Comparison of ENCODE assay signal across 9 mouse cellular contexts in the genomic region with DNA sequence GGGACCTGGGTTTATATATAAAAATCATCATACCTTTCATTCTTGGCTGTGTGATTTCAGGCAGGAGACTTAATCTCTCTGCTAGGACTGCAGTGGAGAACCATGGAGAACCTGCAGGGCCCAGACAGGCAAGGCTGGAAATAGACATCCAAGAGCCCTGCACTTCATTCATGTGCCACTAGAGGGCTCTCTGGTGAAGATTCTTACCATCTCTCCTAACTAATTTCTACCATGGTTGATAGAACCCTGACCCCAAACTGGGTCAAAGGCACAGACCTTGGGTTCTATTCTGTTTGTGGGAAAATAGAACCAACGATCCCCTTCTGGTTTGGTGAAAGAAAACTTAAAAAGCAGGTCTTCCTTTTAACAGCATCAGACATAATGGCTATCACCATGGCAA. TPM values are rescaled to one million over a fixed set of nuclear protein-coding genes. Genes with fewer than 3 reads are reported as not detected.
DNase-seq lines count a peak whose midpoint lies in the region; ATAC-seq lines count a peak whose summit lies in the region.
"Had no signal": no experiment of that assay in that cellular context is flagged by ENCODE, and none has a peak within 500 bp of the region (broad histone marks: within the 10 kb centered on the region; RNA-seq: fewer than 3 reads in every experiment).

No protein-coding gene starts in this region.

- H3K4me1 ChIP-seq in forebrain, embryonic 13.5 days, result peaks cover 29% of the 10 kb centered on the region

- H3K4me3 ChIP-seq in forebrain, embryonic 13.5 days, result no peak overlapping the region
- H3K4me3 ChIP-seq: heart, embryonic 15.5 days had no signal

- ATAC-seq in forebrain, embryonic 13.5 days, result peak; percentile 5

- intact Hi-C loops in gastrocnemius, postnatal 14 days (cut with DNase I; ENCODE audit: low total_unique reads), result loop anchor here (2.0 to 5.0 kb wide), 2 partner anchors 70 to 121 kb away; no protein-coding TSS in a partner anchor

- H3K9me3 ChIP-seq in forebrain, embryonic 13.5 days (replicated peaks), result no peaks in the 10 kb centered on the region
- H3K9me3 ChIP-seq: heart, embryonic 15.5 days had no signal

- H3K4me2 ChIP-seq in forebrain, embryonic 13.5 days, result no peak overlapping the region
- H3K4me2 ChIP-seq: heart, embryonic 15.5 days had no signal

- WGBS in forebrain, embryonic 13.5 days, result 4% methylated on average over 1 of the region's 1 CpGs

- no peaks in the 10 kb centered on the region for H3K27me3 ChIP-seq in forebrain, embryonic 13.5 days
- H3K27me3 ChIP-seq: heart, embryonic 15.5 days had no signal

- peak; percentile 66 for DNase-seq in gastrocnemius, adult 18-20 months (ENCODE audit: low spot score)
- no peak for DNase-seq in gastrocnemius, postnatal 14 days
- peak; percentile 76 to 78 for DNase-seq in B cell, adult 2 months
- DNase-seq in c-Kit-negative CD71-positive TER-119-positive erythroid progenitor cells, embryonic 14.5 days (ENCODE audit: low read depth, low spot score), result peak; percentile 64
- DNase-seq in kidney, postnatal 25 days, result peak; percentile 68 to 88
- DNase-seq in lung, postnatal 36 days, result peak; percentile 86
- DNase-seq in spleen, postnatal 36 days (ENCODE audit: low spot score in 2 of 2), result peak; percentile 31 to 53

- H3K27ac ChIP-seq in forebrain, embryonic 13.5 days, result no peak overlapping the region
- H3K27ac ChIP-seq: heart, embryonic 15.5 days had no signal

- H3K36me3 ChIP-seq in forebrain, embryonic 13.5 days (ENCODE audit: poor library complexity, severe bottlenecking), result no peaks in the 10 kb centered on the region
- H3K36me3 ChIP-seq: heart, embryonic 15.5 days had no signal

- no peak overlapping the region for H3K9ac ChIP-seq in forebrain, embryonic 13.5 days
- H3K9ac ChIP-seq: heart, embryonic 15.5 days had no signal

RNA-seq across cellular contexts. Expression of a gene that starts 6.9 kb away (rescaled TPM):
- 100 to 1,000 TPM; 334 to 349 TPM for total RNA-seq in gastrocnemius, adult 18-20 months (2021)
- 100 to 1,000 TPM; 247 to 276 TPM for total RNA-seq in gastrocnemius, postnatal 14 days (2021)
- 271 and 296 TPM in 2 replicates for polyA plus RNA-seq in forebrain, embryonic 13.5 days (2015; fragmentation: Nextera tagmentation; extraction: Ambion mirVana)

RNA-seq across cellular contexts. Expression of a gene that starts 13.6 kb away (rescaled TPM):
- under 1 TPM; 0.50 to 0.64 TPM for total RNA-seq in gastrocnemius, adult 18-20 months (2021)
- 10 to 100 TPM in 1 of 2 experiments, 1 to 10 TPM in 1; 9.2 to 11.8 TPM for total RNA-seq in gastrocnemius, postnatal 14 days (2021)
- 59.5 and 78.0 TPM in 2 replicates for polyA plus RNA-seq in forebrain, embryonic 13.5 days (2015; fragmentation: Nextera tagmentation; extraction: Ambion mirVana)

RNA-seq across cellular contexts. Expression of a gene that starts 24.6 kb away (rescaled TPM):
- 1 to 10 TPM in 1 of 2 experiments, under 1 TPM in 1; 0.39 to 2.2 TPM for total RNA-seq in gastrocnemius, adult 18-20 months (2021)
- 1 to 10 TPM; 1.6 to 2.6 TPM for total RNA-seq in gastrocnemius, postnatal 14 days (2021)
- polyA plus RNA-seq in forebrain, embryonic 13.5 days (2015; fragmentation: Nextera tagmentation; extraction: Ambion mirVana), result 0.14 and 0.37 TPM in 2 replicates

RNA-seq across cellular contexts. Expression of a gene that starts 28.6 kb away (rescaled TPM):
- not detected for total RNA-seq in gastrocnemius, adult 18-20 months (2021)
- total RNA-seq in gastrocnemius, postnatal 14 days (2021), result not detected
- polyA plus RNA-seq in forebrain, embryonic 13.5 days (2015; fragmentation: Nextera tagmentation; extraction: Ambion mirVana), result 37.0 and 40.8 TPM in 2 replicates

RNA-seq across cellular contexts. Expression of a gene that starts 39.3 kb away (rescaled TPM):
- total RNA-seq in gastrocnemius, adult 18-20 months (2021), result under 1 TPM; 0.37 to 0.71 TPM
- under 1 TPM; 0.47 to 0.66 TPM for total RNA-seq in gastrocnemius, postnatal 14 days (2021)
- 9.2 and 18.2 TPM in 2 replicates for polyA plus RNA-seq in forebrain, embryonic 13.5 days (2015; fragmentation: Nextera tagmentation; extraction: Ambion mirVana)

Comparison
In these comparisons a context has a peak if more than half of its experiments do, and no peak if none do; other contexts are left out.
1. RNA of a gene that starts 13.6 kb away (total RNA-seq): 9.2 to 11.8 TPM in gastrocnemius, postnatal 14 days; 0.50 to 0.64 TPM in gastrocnemius, adult 18-20 months; every median in the first group is over 4 times any median in the second.